Mouse (Mus musculus) hindbrain, embryonic 12.5 days (tissue): ENCODE data around the gene Zfp423. TPM values are rescaled to one million over a fixed set of nuclear protein-coding genes. Genes with fewer than 3 reads are reported as not detected.

Experiments used
- ATAC-seq: fragments of 200-750 bp; cut with Nextera tagmentation; 2 replicates; pipeline ENCODE4 v1.8.0; 2017; ENCODE audit warnings: moderate TSS enrichment; ENCODE audit not compliant: low FRiP score
- H3K27ac ChIP-seq: fragments of 300-500 bp; sonication (generic); 2 replicates; pipeline ENCODE4 v1.5.1; 2016; ENCODE audit warnings: mild to moderate bottlenecking
- H3K27me3 ChIP-seq: fragments of 300-500 bp; sonication (generic); 2 replicates; pipeline ENCODE4 v1.6.1; 2016; ENCODE audit warnings: mild to moderate bottlenecking
- H3K36me3 ChIP-seq: fragments of 300-500 bp; sonication (generic); 2 replicates; pipeline ENCODE4 v1.6.1; 2016; ENCODE audit warnings: mild to moderate bottlenecking
- H3K4me1 ChIP-seq: fragments of 300-500 bp; sonication (generic); 2 replicates; pipeline ENCODE4 v1.6.1; 2016
- H3K4me2 ChIP-seq: fragments of 300-500 bp; sonication (generic); replicated peaks from 2 replicates; pipeline ENCODE4 v1.6.1; 2016; ENCODE audit warnings: mild to moderate bottlenecking
- H3K4me3 ChIP-seq: fragments of 300-500 bp; sonication (generic); 2 replicates; pipeline ENCODE4 v1.5.1; 2016; ENCODE audit warnings: mild to moderate bottlenecking
- H3K9ac ChIP-seq: fragments of 300-500 bp; sonication (generic); 2 replicates; pipeline ENCODE4 v1.6.1; 2016; ENCODE audit warnings: mild to moderate bottlenecking, moderate library complexity
- H3K9me3 ChIP-seq: fragments of 300-500 bp; sonication (generic); replicated peaks from 2 replicates; pipeline ENCODE4 v1.6.1; 2016; ENCODE audit warnings: mild to moderate bottlenecking
- WGBS: fragments of 180-500 bp; shearing (Covaris S2); methylation state at CpG from one replicate; pipeline ENCODE4 v1.1.7; 2016; 5-methylcytosine and 5-hydroxymethylcytosine counted together
- polyA plus RNA-seq: library from polyadenylated mRNA; unstranded; fragments of >200 nt; fragmentation: Nextera tagmentation; extraction: Ambion mirVana; gene quantifications from 2 replicates; pipeline ENCODE4 v1.2.1, GENCODE M21; 2016

Zfp423 gene
- polyA plus RNA-seq, 1 experiment from 2014 or later: 58.1 TPM

- ATAC-seq: no peak
- no peaks in the 10 kb centered on the region for H3K9me3 ChIP-seq
- no peak overlapping the region for H3K4me3 ChIP-seq
- H3K27ac ChIP-seq: no peak overlapping the region
- H3K4me2 ChIP-seq: no peak overlapping the region
- peaks cover 35% of the 10 kb centered on the region for H3K4me1 ChIP-seq
- peaks cover 3% of the 10 kb centered on the region; the same call in 1 of the 2 replicates for H3K36me3 ChIP-seq
- 83% methylated on average over 2 of the region's 2 CpGs for WGBS
- no peak overlapping the region for H3K9ac ChIP-seq
- H3K27me3 ChIP-seq: no peaks in the 10 kb centered on the region
Measured at GRCm38 (mm10) chr8:87881088-87881487, 78.3 kb downstream of the Zfp423 start.

GRCm38 (mm10) chr8:87875852-87876251 is 83.5 kb downstream of the Zfp423 start:
- Histone ChIP-seq H3K9me3 (no peaks in the 10 kb centered on the region), H3K4me2 (no peak overlapping the region), H3K36me3 (peaks cover 3% of the 10 kb centered on the region; the same call in 1 of the 2 replicates), H3K9ac (no peak overlapping the region), H3K4me1 (peaks cover 58% of the 10 kb centered on the region), H3K4me3 (no peak overlapping the region), H3K27me3 (no peaks in the 10 kb centered on the region), H3K27ac (0 out of 2 replicates have a peak overlapping the region, but pooled peaks have one; percentile 57)
- ATAC-seq: no peak
- WGBS: 64% methylated on average over 6 of the region's 6 CpGs

GRCm38 (mm10) chr8:87875452-87875851 is 83.9 kb downstream of the Zfp423 start:
- 31% methylated on average over 10 of the region's 10 CpGs for WGBS
- peak overlapping the region; percentile 57; the same call in 1 of the 2 replicates for H3K27ac ChIP-seq
- H3K4me1 ChIP-seq: peaks cover 56% of the 10 kb centered on the region
- 0 out of 2 replicates have a peak overlapping the region, but pooled peaks have one; percentile 4 for H3K9ac ChIP-seq
- H3K4me2 ChIP-seq: no peak overlapping the region
- H3K36me3 ChIP-seq: peaks cover 3% of the 10 kb centered on the region; the same call in 1 of the 2 replicates
- no peaks in the 10 kb centered on the region for H3K27me3 ChIP-seq
- no peak for ATAC-seq
- H3K4me3 ChIP-seq: no peak overlapping the region
- H3K9me3 ChIP-seq: no peaks in the 10 kb centered on the region

GRCm38 (mm10) chr8:87872987-87873550 is 86.3 kb downstream of the Zfp423 start:
- no peaks in the 10 kb centered on the region for H3K36me3 ChIP-seq
- no peak for ATAC-seq
- no peaks in the 10 kb centered on the region for H3K9me3 ChIP-seq
- H3K27me3 ChIP-seq: no peaks in the 10 kb centered on the region
- no peak overlapping the region for H3K4me3 ChIP-seq
- H3K4me2 ChIP-seq: no peak overlapping the region
- peak overlapping the region; percentile 48; the same call in 1 of the 2 replicates for H3K27ac ChIP-seq
- peaks cover 61% of the 10 kb centered on the region for H3K4me1 ChIP-seq
- WGBS: 48% methylated on average over 14 of the region's 14 CpGs
- no peak overlapping the region for H3K9ac ChIP-seq

- Histone ChIP-seq H3K36me3 (no peaks in the 10 kb centered on the region), H3K4me1 (peaks cover 64% of the 10 kb centered on the region), H3K9ac (no peak overlapping the region), H3K27me3 (no peaks in the 10 kb centered on the region), H3K4me3 (no peak overlapping the region), H3K9me3 (no peaks in the 10 kb centered on the region), H3K27ac (no peak overlapping the region), H3K4me2 (no peak overlapping the region)
- ATAC-seq: no peak
- WGBS: 71% methylated on average over 6 of the region's 6 CpGs
Measured at GRCm38 (mm10) chr8:87872356-87872930, 87.0 kb downstream of the Zfp423 start.

GRCm38 (mm10) chr8:87866586-87866985 is 92.8 kb downstream of the Zfp423 start:
- H3K36me3 ChIP-seq: no peaks in the 10 kb centered on the region
- no peak overlapping the region for H3K9ac ChIP-seq
- peaks cover 60% of the 10 kb centered on the region for H3K4me1 ChIP-seq
- no peak overlapping the region for H3K4me3 ChIP-seq
- no peaks in the 10 kb centered on the region for H3K9me3 ChIP-seq
- ATAC-seq: no peak
- H3K27me3 ChIP-seq: no peaks in the 10 kb centered on the region
- no peak overlapping the region for H3K4me2 ChIP-seq
- 74% methylated on average over 6 of the region's 6 CpGs for WGBS
- no peak overlapping the region for H3K27ac ChIP-seq

GRCm38 (mm10) chr8:87864236-87864635 is 95.2 kb downstream of the Zfp423 start:
- no peaks in the 10 kb centered on the region for H3K27me3 ChIP-seq
- ATAC-seq: no peak
- no peak overlapping the region for H3K27ac ChIP-seq
- H3K9me3 ChIP-seq: no peaks in the 10 kb centered on the region
- no peak overlapping the region for H3K4me2 ChIP-seq
- peaks cover 71% of the 10 kb centered on the region for H3K4me1 ChIP-seq
- no peak overlapping the region for H3K9ac ChIP-seq
- no peak overlapping the region for H3K4me3 ChIP-seq
- no peaks in the 10 kb centered on the region for H3K36me3 ChIP-seq
- 61% methylated on average over 8 of the region's 8 CpGs for WGBS

- Histone ChIP-seq H3K4me2 (no peak overlapping the region), H3K9me3 (no peaks in the 10 kb centered on the region), H3K4me3 (no peak overlapping the region), H3K27me3 (no peaks in the 10 kb centered on the region), H3K9ac (no peak overlapping the region), H3K36me3 (peaks cover 7% of the 10 kb centered on the region; the same call in 1 of the 2 replicates), H3K4me1 (peaks cover 73% of the 10 kb centered on the region), H3K27ac (no peak overlapping the region)
- no peak for ATAC-seq
- 83% methylated on average over 8 of the region's 8 CpGs for WGBS
Measured at GRCm38 (mm10) chr8:87863128-87863527, 96.3 kb downstream of the Zfp423 start.

GRCm38 (mm10) chr8:87861718-87862117 is 97.7 kb downstream of the Zfp423 start:
- Histone ChIP-seq H3K27me3 (no peaks in the 10 kb centered on the region), H3K4me3 (no peak overlapping the region), H3K4me1 (peaks cover 60% of the 10 kb centered on the region), H3K27ac (peak overlapping the region; percentile 52), H3K9ac (no peak overlapping the region), H3K9me3 (no peaks in the 10 kb centered on the region), H3K4me2 (no peak overlapping the region), H3K36me3 (peaks cover 20% of the 10 kb centered on the region)
- no peak for ATAC-seq
- 53% methylated on average over 5 of the region's 5 CpGs for WGBS

- H3K4me3 ChIP-seq: no peak overlapping the region
- ATAC-seq: no peak
- peak overlapping the region; percentile 52 for H3K27ac ChIP-seq
- 0 out of 2 replicates have a peak overlapping the region, but pooled peaks have one; percentile 3 for H3K9ac ChIP-seq
- WGBS: 69% methylated on average over 6 of the region's 6 CpGs
- no peaks in the 10 kb centered on the region for H3K27me3 ChIP-seq
- H3K4me1 ChIP-seq: peaks cover 53% of the 10 kb centered on the region
- H3K9me3 ChIP-seq: no peaks in the 10 kb centered on the region
- peaks cover 25% of the 10 kb centered on the region for H3K36me3 ChIP-seq
- no peak overlapping the region; the same call in 1 of the 2 replicates for H3K4me2 ChIP-seq
Measured at GRCm38 (mm10) chr8:87860905-87861304, 98.5 kb downstream of the Zfp423 start.

- H3K36me3 ChIP-seq: peaks cover 11% of the 10 kb centered on the region; the same call in 1 of the 2 replicates
- no peak overlapping the region for H3K4me2 ChIP-seq
- H3K9me3 ChIP-seq: no peaks in the 10 kb centered on the region
- ATAC-seq: no peak
- no peak overlapping the region for H3K4me3 ChIP-seq
- H3K9ac ChIP-seq: no peak overlapping the region
- H3K27me3 ChIP-seq: no peaks in the 10 kb centered on the region
- 90% methylated on average over 3 of the region's 3 CpGs for WGBS
- H3K27ac ChIP-seq: no peak overlapping the region
- peaks cover 13% of the 10 kb centered on the region for H3K4me1 ChIP-seq
Measured at GRCm38 (mm10) chr8:87851871-87852270, 107.5 kb downstream of the Zfp423 start.

- Histone ChIP-seq H3K4me2 (no peak overlapping the region), H3K36me3 (0 out of 2 replicates have a peak, but pooled peaks cover 6% of the 10 kb centered on the region), H3K27me3 (no peaks in the 10 kb centered on the region), H3K9ac (no peak overlapping the region), H3K4me3 (no peak overlapping the region), H3K4me1 (peaks cover 13% of the 10 kb centered on the region), H3K27ac (no peak overlapping the region), H3K9me3 (no peaks in the 10 kb centered on the region)
- ATAC-seq: no peak
- 94% methylated on average over 5 of the region's 5 CpGs for WGBS
Measured at GRCm38 (mm10) chr8:87851380-87851779, 108.0 kb downstream of the Zfp423 start.

GRCm38 (mm10) chr8:87848836-87849235 is 110.6 kb downstream of the Zfp423 start:
- H3K9me3 ChIP-seq: no peaks in the 10 kb centered on the region
- H3K36me3 ChIP-seq: 0 out of 2 replicates have a peak, but pooled peaks cover 12% of the 10 kb centered on the region
- H3K4me1 ChIP-seq: peaks cover 9% of the 10 kb centered on the region
- H3K4me2 ChIP-seq: no peak overlapping the region
- H3K9ac ChIP-seq: no peak overlapping the region
- no peak overlapping the region for H3K27ac ChIP-seq
- ATAC-seq: no peak
- no peaks in the 10 kb centered on the region for H3K27me3 ChIP-seq
- 83% methylated on average over 5 of the region's 5 CpGs for WGBS
- H3K4me3 ChIP-seq: no peak overlapping the region
